Mouse (Mus musculus) heart, embryonic 11.5 days (tissue): ENCODE measurements around the gene Spic. TPM values are rescaled to one million over a fixed set of nuclear protein-coding genes. Genes with fewer than 3 reads are reported as not detected.
A peak's percentile ranks its signal among the peaks of the same experiment; 100 is the strongest.
"Not testable (repeated sequence)": the region's sequence is repeated elsewhere in the genome, so short reads cannot be mapped to it uniquely, and the experiment has no call there.

Experiments used
- ATAC-seq: fragments of 200-750 bp; cut with Nextera tagmentation; replicated peaks from 2 replicates; pipeline ENCODE4 v1.8.0; 2017; ENCODE audit warnings: moderate library complexity; ENCODE audit not compliant: insufficient number of reproducible peaks, low FRiP score, low TSS enrichment
- H3K27ac ChIP-seq: fragments of 300-500 bp; sonication (generic); 2 replicates; pipeline ENCODE4 v1.5.1; 2014; ENCODE audit warnings: mild to moderate bottlenecking, low read depth, low read length
- H3K27me3 ChIP-seq: fragments of 300-500 bp; sonication (generic); 2 replicates; pipeline ENCODE4 v1.6.1; 2014; ENCODE audit warnings: mild to moderate bottlenecking, low read length, mixed read lengths; ENCODE audit not compliant: control insufficient read depth, insufficient read depth
- H3K36me3 ChIP-seq: fragments of 300-500 bp; sonication (generic); 2 replicates; pipeline ENCODE4 v1.6.1; 2014; ENCODE audit warnings: mild to moderate bottlenecking, low read length, moderate library complexity, mixed read lengths; ENCODE audit not compliant: control insufficient read depth, insufficient read depth
- H3K4me1 ChIP-seq: fragments of 300-500 bp; sonication (generic); 2 replicates; pipeline ENCODE4 v1.6.1; 2014; ENCODE audit warnings: low read length; ENCODE audit not compliant: control insufficient read depth, insufficient read depth
- H3K4me2 ChIP-seq: fragments of 300-500 bp; sonication (generic); 2 replicates; pipeline ENCODE4 v1.6.1; 2014; ENCODE audit warnings: mild to moderate bottlenecking, moderate library complexity
- H3K4me3 ChIP-seq: fragments of 300-500 bp; sonication (generic); 2 replicates; pipeline ENCODE4 v1.5.1; 2014; ENCODE audit warnings: low read depth, low read length
- H3K9ac ChIP-seq: fragments of 300-500 bp; sonication (generic); 2 replicates; pipeline ENCODE4 v1.6.1; 2014; ENCODE audit warnings: mild to moderate bottlenecking, low read depth, low read length, moderate library complexity
- H3K9me3 ChIP-seq: fragments of 300-500 bp; sonication (generic); replicated peaks from 2 replicates; pipeline ENCODE4 v1.6.1; 2016; ENCODE audit warnings: low read length; ENCODE audit not compliant: control insufficient read depth
- WGBS: fragments of 180-500 bp; shearing (Covaris S2); extraction: QIAGEN DNeasy Blood & Tissue Kit; methylation state at CpG from one replicate; pipeline ENCODE4 v1.1.7; 2014; ENCODE audit not compliant: insufficient replicate concordance; 5-methylcytosine and 5-hydroxymethylcytosine counted together
- polyA plus RNA-seq: library from polyadenylated mRNA; unstranded; fragments of >200 nt; fragmentation: Nextera tagmentation; extraction: Ambion mirVana; gene quantifications from 2 replicates; pipeline ENCODE4 v1.2.1, GENCODE M21; 2014

The Spic gene
- polyA plus RNA-seq, 1 experiment from 2014 or later = not detected

GRCm38 (mm10) chr10:88672825-88673224 lies 12.0 kb downstream of the Spic start:
- no peak for ATAC-seq
- 88% methylated on average over 7 of the region's 7 CpGs for WGBS

GRCm38 (mm10) chr10:88672123-88672522 lies 12.7 kb downstream of the Spic start:
- WGBS = 83% methylated on average over 6 of the region's 6 CpGs
- H3K9ac ChIP-seq = no peak overlapping the region
- H3K4me3 ChIP-seq = no peak overlapping the region
- no peaks in the 10 kb centered on the region for H3K9me3 ChIP-seq
- no peaks in the 10 kb centered on the region for H3K4me1 ChIP-seq
- no peak overlapping the region for H3K4me2 ChIP-seq
- no peak for ATAC-seq
- H3K36me3 ChIP-seq = no peaks in the 10 kb centered on the region
- H3K27ac ChIP-seq = no peak overlapping the region
- H3K27me3 ChIP-seq = no peaks in the 10 kb centered on the region

More at GRCm38 (mm10) chr10:88672825-88673224, 12.0 kb downstream of the Spic start:
- Histone ChIP-seq H3K4me2 (no peak overlapping the region), H3K27me3 (no peaks in the 10 kb centered on the region), H3K27ac (no peak overlapping the region), H3K4me1 (no peaks in the 10 kb centered on the region), H3K4me3 (no peak overlapping the region), H3K9me3 (no peaks in the 10 kb centered on the region), H3K36me3 (no peaks in the 10 kb centered on the region), H3K9ac (no peak overlapping the region)

- H3K4me2 ChIP-seq = no peak overlapping the region
- no peaks in the 10 kb centered on the region for H3K36me3 ChIP-seq
- H3K27ac ChIP-seq = no peak overlapping the region
- WGBS = 39% methylated on average over 1 of the region's 1 CpGs
- ATAC-seq = no peak
- no peaks in the 10 kb centered on the region for H3K27me3 ChIP-seq
- H3K4me3 ChIP-seq = no peak overlapping the region
- no peaks in the 10 kb centered on the region for H3K4me1 ChIP-seq
- H3K9ac ChIP-seq = no peak overlapping the region
- no peaks in the 10 kb centered on the region for H3K9me3 ChIP-seq
These were observed 15.1 kb downstream of the Spic start for GRCm38 (mm10) chr10:88669719-88670118.

- not testable (repeated sequence) for H3K4me3 ChIP-seq, H3K27me3 ChIP-seq, ATAC-seq, H3K27ac ChIP-seq, H3K4me1 ChIP-seq, H3K9ac ChIP-seq, H3K4me2 ChIP-seq, H3K9me3 ChIP-seq, H3K36me3 ChIP-seq
These were observed 21.0 kb downstream of the Spic start for GRCm38 (mm10) chr10:88663856-88664255.

GRCm38 (mm10) chr10:88658918-88659317 lies 25.9 kb downstream of the Spic start:
- Histone ChIP-seq H3K27ac (no peak overlapping the region), H3K9ac (no peak overlapping the region), H3K9me3 (no peaks in the 10 kb centered on the region), H3K4me1 (no peaks in the 10 kb centered on the region), H3K4me2 (no peak overlapping the region), H3K27me3 (no peaks in the 10 kb centered on the region), H3K36me3 (no peaks in the 10 kb centered on the region), H3K4me3 (no peak overlapping the region)
- no peak for ATAC-seq
- WGBS = 82% methylated on average over 4 of the region's 4 CpGs

GRCm38 (mm10) chr10:88645448-88645847 lies 39.4 kb downstream of the Spic start:
- no peaks in the 10 kb centered on the region for H3K9me3 ChIP-seq
- WGBS = 22% methylated on average over 5 of the region's 5 CpGs
- peak overlapping the region; percentile 74; the same call in 1 of the 2 replicates for H3K27ac ChIP-seq

GRCm38 (mm10) chr10:88631330-88631953 lies 53.4 kb downstream of the Spic start:
- Histone ChIP-seq H3K4me1 (no peaks in the 10 kb centered on the region), H3K9ac (no peak overlapping the region), H3K4me3 (no peak overlapping the region), H3K27me3 (no peaks in the 10 kb centered on the region), H3K9me3 (no peaks in the 10 kb centered on the region), H3K4me2 (no peak overlapping the region), H3K27ac (no peak overlapping the region), H3K36me3 (no peaks in the 10 kb centered on the region)
- WGBS = 73% methylated on average over 10 of the region's 10 CpGs
- ATAC-seq = no peak

More at GRCm38 (mm10) chr10:88645448-88645847, 39.4 kb downstream of the Spic start:
- peaks cover 3% of the 10 kb centered on the region; the same call in 1 of the 2 replicates for H3K4me1 ChIP-seq
- no peaks in the 10 kb centered on the region for H3K36me3 ChIP-seq
- no peak overlapping the region for H3K9ac ChIP-seq
- no peaks in the 10 kb centered on the region for H3K27me3 ChIP-seq
- H3K4me2 ChIP-seq = 0 out of 2 replicates have a peak overlapping the region, but pooled peaks have one; percentile 3
- 0 out of 2 replicates have a peak, but pooled peaks have one; percentile 35 for ATAC-seq
- H3K4me3 ChIP-seq = no peak overlapping the region

GRCm38 (mm10) chr10:88630663-88631329 lies 54.0 kb downstream of the Spic start:
- H3K4me2 ChIP-seq = no peak overlapping the region
- 70% methylated on average over 2 of the region's 2 CpGs for WGBS

GRCm38 (mm10) chr10:88627052-88627451 lies 57.8 kb downstream of the Spic start:
- no peaks in the 10 kb centered on the region for H3K36me3 ChIP-seq
- ATAC-seq = no peak
- no peaks in the 10 kb centered on the region for H3K27me3 ChIP-seq
- no peak overlapping the region for H3K4me3 ChIP-seq
- no peaks in the 10 kb centered on the region for H3K9me3 ChIP-seq
- H3K4me2 ChIP-seq = no peak overlapping the region
- H3K4me1 ChIP-seq = no peaks in the 10 kb centered on the region
- H3K27ac ChIP-seq = no peak overlapping the region
- 76% methylated on average over 4 of the region's 4 CpGs for WGBS
- no peak overlapping the region for H3K9ac ChIP-seq

More at GRCm38 (mm10) chr10:88630663-88631329, 54.0 kb downstream of the Spic start:
- H3K9ac ChIP-seq = no peak overlapping the region
- H3K9me3 ChIP-seq = no peaks in the 10 kb centered on the region
- H3K27ac ChIP-seq = no peak overlapping the region
- no peak for ATAC-seq
- H3K4me1 ChIP-seq = no peaks in the 10 kb centered on the region
- H3K36me3 ChIP-seq = no peaks in the 10 kb centered on the region
- no peak overlapping the region for H3K4me3 ChIP-seq
- no peaks in the 10 kb centered on the region for H3K27me3 ChIP-seq
